Mouse (Mus musculus): Measurements from ENCODE around the gene Robo2.

Robo2 gene

DNA sequence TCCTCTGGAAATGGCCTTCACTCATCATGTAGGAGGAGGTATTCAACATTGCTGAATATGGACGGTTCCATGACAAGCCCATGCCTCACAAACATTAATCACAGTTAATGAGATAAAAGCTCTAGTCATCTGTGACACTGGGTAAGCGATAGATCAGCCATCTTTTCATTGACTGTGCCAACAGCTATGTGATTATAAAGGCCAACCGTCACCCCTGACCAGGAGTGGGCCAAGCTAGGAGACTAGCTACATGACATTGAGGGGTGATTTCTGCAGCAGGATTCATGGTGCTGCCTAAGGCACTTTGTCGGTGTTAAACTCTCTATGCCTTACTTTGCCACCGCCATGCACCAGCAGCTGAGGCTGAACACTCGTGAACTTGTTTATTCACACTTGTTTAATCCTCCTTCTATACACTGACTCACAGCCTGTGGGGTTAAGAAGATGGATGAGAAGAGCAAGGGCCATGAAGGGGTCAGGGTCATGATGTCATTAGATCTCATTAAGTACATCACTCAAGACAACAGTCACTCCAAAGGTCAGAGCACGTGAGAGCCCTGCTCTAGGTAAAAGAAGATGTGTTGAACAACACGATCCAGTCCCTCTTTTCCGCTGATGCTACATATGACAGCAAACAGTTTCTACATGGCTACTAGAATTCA, 72.5 kb downstream of the Robo2 start:
- no peak for DNase-seq (ENCODE audit: inconsistent age in 2 of 2, low spot score in 1 of 2)

DNA sequence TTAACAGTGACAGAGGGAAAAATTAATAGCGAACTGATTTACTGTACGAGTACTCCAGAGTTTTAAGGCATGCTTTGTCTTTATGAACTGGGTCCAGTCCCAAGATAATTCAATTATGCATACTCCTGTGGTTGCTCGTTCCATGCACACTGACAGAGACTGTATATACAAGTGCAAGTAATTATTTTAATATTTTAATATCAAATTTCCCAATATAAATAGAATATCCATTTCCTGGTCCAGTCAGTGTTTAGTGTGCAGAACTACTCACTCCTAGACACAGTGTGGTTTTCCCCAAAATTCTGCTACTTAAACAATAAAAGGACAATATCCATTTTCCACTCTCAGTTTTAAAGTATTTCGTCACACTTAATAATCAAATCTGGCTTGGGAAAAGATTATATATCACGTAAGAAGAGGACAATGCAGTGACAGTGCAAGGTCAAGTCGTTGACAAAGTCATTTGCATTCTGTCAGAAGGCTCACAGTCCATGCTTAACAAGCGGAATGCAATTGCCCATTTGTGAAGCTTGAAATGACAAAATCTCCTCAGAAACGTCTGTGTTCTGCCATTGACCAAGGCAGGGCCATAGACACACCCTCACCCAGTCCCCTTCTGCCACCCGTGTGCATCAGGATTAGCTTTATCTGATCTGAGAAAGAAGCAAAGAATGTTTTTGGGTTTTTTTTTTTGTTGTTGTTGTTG, 89.8 kb downstream of the Robo2 start:
- peak in 1 of 2 experiments; percentile 27 for DNase-seq (ENCODE audit: inconsistent age in 2 of 2, low spot score in 1 of 2)

DNA sequence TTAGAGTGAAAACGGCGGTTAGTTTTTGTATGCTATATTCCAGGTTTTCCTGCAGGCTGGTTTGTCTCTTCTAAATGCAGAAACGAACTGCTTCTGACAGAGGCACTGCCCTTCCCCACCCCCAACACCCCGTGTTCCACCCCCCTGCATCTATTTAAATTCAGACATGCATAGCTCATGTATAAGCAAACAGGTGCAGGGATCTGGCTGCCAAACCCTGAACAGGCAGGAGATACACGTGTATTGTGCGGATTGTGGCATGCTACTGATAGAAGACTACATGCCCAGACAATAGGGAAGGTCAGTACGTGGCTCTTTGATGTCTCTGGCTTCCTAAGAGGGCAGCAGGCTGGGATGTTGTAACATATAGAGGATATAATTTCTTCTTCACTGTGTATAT, 95.5 kb downstream of the Robo2 start:
- DNase-seq (ENCODE audit: inconsistent age in 2 of 2, low spot score in 1 of 2): no peak

DNA sequence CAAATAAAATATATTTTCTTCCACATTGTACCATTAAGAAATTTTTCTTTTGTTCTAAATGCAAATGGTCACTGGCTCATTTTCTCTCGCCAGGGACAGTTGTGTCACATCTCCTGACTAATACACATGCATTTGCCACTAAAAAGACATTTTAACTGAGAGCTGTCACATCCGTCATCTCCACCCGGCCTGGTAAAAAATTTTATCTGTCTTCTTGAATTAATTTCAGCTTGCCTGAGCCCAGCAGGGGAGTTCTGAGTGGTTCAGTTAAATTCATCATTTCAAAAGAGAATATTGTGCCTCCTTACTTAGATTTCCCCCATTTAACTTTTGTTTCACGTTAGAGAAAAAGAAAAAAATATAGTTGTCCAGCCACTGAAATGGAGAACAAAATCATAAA, 98.4 kb downstream of the Robo2 start:
- no peak for DNase-seq (ENCODE audit: inconsistent age in 2 of 2, low spot score in 1 of 2)

DNA sequence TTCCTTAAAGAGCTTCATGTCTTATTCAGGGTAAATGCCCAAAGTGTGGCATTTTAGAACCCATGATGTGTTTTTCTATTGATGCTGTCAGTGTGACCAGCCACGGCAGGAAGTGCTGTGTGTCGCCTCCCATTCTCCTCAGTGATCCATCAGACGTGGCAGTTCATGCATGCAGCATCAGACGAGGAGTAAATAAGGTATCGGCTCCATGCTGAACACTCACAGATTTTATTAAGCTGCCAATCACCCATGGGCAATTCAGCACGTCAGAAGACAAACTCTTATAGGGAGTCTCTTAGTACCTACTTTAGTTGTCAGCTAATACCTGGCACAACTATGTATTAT, 104.1 kb downstream of the Robo2 start:
- no peak for DNase-seq (ENCODE audit: inconsistent age in 2 of 2, low spot score in 1 of 2)

DNA sequence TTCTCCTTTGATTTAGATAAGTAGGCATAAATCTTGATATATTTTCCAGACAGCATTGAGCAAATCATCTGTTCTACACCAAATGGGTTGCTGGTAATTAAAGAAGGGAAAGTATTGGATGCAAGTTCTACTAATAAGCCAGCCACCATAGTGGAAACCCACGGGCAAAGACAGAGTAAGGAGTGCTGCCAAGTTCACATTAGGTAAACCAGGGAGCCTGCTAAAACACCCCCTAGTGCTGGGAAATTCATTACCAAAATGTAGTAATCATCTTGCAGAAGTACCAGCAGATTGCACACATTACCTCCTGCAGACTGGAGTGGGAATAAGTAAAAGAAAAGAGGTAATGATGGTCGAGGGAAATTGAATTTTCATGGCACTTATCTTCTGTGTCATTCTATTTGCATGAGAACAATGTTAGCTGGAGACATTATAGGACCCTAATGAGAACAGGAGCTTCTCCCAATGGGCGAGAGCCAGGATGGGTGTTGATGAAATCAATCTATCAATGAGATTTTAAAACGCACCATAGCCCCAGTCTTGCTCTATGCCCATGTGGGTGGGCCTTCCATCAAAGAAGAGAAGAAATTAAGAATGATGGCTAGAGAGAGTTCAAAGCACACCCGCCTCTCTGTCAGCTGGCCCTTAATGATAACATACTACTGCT, 104.6 kb downstream of the Robo2 start:
- DNase-seq (ENCODE audit: inconsistent age in 2 of 2, low spot score in 1 of 2): no peak

DNA sequence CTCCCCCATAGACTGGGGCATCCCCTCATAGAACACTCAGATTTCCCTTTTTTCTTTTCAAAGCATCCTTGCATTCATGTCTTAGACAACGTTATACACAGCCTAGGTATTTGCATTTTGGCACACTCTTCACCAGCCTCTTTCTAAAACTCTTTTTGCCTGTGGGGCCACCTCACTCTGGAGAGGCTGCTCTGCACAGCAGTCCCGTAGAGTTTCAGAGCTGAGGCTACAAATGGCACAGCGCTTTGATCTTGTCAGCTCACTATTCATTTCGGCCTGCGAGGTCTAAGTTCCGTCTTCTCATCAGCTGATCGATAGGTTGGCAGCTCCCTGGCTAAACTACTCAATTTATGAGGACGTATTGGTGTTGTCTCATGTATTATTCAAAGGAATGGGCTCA, 123.7 kb downstream of the Robo2 start:
- DNase-seq (ENCODE audit: inconsistent age in 2 of 2, low spot score in 1 of 2): no peak

DNA sequence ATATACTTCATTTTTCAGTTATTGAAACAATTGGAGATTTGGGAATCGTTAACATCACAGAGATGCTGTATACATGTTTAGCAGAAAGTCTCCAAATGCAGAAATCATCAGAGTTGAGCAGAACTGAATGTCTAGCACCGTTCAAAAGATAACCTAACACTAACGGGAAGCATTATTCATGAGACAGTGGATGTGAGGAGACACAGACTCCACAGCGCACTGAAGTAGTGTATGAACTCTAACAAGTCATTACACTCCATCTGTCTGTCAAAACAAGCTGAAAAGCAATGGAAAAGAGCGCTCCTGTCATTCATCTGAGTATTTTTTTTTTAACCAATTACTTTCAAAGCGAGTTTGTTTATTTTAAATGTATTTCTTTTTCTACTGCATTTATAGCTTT, 129.1 kb downstream of the Robo2 start:
- DNase-seq (ENCODE audit: inconsistent age in 2 of 2, low spot score in 1 of 2): no peak

DNA sequence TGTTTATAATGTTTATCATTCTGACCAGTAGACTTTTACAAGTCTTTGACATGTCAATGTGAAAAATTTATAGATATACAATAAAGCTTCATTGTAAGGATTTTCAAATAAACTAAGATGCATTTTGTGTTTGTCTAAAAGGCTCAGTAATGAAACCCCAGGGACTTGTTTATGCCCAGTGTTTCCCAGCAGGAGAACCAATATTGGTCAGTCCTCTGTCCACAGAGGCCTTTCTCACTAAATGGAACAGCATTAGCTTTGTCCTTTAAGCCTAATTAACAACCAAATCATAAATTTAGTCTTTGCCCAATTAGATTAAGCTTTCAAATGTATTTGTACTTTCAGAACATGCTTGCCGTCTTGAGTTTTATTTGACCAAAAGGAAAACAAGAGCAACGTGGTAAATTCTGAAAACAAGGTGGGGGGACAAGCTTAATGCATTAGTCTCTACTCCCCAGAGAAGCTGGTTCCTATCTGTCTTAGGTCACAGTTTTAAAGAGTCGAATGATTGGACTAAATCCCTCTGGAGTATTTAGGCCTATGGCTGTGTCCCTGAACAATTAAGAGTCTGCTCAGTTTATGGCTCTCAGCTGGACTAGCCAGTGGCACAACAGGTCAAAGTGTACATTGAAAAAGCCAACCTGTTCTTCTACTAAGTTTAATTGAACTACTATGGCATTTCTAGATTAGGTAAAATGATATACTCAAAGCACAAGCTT, 134.6 kb downstream of the Robo2 start:
- DNase-seq (ENCODE audit: inconsistent age in 2 of 2, low spot score in 1 of 2): peak in 1 of 2 experiments; percentile 20

DNA sequence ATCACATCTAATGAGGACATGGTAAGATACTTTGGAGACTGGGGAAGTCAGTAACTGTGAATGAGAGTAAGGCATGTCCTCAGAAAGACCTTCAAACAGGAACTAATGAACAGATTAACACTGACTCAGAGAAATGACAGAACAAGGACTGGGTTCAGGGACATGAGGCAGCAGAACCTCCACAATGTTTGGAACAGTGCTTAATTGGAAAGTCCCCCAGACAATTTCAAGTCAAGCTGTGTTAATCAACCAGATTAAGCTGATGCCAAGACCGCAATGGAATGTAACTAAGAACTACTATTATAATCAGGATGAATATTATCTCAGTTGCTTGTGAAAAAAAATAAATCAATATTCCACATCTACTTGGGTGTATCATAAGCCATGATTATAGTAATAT, 137.0 kb downstream of the Robo2 start:
- no peak for DNase-seq (ENCODE audit: inconsistent age in 2 of 2, low spot score in 1 of 2)

DNA sequence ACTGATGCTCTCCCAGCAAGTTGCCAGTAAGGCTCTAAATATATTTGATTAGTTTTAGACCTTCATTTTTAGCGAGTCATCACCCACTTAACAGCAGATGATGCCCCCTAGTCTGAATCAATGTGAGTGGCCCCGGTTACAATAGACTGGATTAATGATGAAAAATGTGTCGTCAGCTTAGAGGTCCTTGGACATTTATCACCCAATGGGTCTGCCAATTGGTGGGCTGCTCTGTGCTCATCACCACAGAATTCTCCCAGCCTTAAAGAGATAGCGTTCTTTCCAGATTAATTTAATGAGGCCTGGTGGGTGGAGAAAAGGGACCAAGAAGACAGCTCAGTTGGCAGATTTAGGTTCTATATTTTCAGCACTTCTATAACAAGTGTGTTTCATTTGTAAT, 138.6 kb downstream of the Robo2 start:
- no peak for DNase-seq (ENCODE audit: inconsistent age in 2 of 2, low spot score in 1 of 2)

DNA sequence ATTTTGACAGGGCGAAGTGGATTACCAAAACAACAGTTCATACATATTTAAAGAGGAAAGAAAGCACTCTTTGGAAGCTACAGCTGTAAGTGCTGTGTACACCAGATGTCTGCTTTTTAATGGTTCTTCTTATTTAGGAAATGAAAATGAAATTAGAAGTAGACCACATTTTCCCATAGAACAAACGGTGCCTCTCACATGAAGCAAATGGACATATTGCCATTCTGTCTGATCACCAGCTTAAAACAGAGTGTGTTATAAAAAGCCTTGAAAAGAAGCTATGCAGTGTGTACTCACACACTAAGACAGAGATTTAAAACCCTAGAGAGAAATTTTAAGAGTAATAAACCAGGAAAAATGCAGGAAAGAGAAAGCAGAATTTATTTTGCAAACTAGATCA, 153.4 kb downstream of the Robo2 start:
- no peak for DNase-seq (ENCODE audit: inconsistent age in 2 of 2, low spot score in 1 of 2)

DNA sequence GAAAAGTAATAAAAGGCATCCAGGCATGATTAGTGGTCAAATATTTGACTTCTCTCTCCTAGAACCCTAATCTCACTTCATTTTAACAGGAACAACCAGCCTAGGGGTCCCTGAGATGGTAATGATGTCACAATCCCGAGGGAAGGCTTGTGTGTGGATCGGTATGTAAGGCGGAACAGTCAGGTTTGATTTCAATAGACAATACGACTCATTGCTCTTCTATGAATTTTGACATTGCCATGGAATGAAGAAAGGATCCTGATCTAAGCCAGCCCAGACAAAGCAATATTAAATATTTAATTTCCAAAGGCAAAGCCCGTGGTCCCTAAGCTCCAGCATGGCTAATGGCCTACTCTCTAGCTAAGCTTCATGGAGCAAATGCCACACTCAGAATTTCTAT, 167.2 kb downstream of the Robo2 start:
- DNase-seq (ENCODE audit: inconsistent age in 2 of 2, low spot score in 1 of 2): no peak

DNA sequence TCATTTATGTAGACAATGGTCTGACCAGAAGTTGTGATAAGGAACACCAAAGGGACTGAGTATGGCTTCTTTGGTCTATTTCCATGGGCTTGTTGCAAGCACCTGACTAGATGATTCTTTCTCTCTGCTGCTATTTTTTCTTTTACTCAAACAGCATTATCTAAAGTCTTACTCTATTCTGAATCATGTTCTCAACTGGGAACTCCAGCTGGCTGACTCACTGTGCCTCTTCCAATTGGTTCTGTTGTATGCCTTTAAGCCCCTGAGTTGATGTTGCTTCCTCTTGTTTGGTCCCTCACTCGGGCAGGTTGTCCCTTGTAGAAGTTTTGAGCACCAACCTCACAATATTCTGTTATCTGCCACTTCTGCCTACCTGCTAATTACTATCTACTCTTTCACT, 170.1 kb downstream of the Robo2 start:
- no peak for DNase-seq (ENCODE audit: inconsistent age in 2 of 2, low spot score in 1 of 2)

DNA sequence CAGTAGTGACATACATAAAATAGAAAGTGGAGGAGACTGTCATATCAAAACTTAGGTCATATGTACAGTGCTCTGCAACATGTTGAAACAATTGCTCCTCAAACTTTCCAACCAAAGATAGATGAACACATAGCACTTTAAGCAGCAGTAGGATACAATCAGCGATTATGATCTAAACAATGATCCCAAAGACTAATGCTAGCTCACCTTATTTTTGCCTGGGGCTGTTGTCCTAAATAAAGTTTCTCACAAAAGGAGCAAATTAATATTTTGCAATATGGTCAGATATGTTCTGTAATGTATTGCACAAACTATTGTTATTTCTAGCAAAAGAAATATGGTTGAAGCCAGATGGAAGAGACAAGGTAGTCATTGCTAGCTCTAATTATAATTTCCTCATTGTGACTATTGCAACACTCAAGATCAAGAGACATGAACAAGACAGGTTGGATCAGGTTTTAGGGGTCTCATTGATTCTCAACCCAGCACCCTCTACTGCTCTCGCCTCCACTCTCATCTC, 174.2 kb downstream of the Robo2 start:
- DNase-seq (ENCODE audit: inconsistent age in 2 of 2, low spot score in 1 of 2): no peak

DNA sequence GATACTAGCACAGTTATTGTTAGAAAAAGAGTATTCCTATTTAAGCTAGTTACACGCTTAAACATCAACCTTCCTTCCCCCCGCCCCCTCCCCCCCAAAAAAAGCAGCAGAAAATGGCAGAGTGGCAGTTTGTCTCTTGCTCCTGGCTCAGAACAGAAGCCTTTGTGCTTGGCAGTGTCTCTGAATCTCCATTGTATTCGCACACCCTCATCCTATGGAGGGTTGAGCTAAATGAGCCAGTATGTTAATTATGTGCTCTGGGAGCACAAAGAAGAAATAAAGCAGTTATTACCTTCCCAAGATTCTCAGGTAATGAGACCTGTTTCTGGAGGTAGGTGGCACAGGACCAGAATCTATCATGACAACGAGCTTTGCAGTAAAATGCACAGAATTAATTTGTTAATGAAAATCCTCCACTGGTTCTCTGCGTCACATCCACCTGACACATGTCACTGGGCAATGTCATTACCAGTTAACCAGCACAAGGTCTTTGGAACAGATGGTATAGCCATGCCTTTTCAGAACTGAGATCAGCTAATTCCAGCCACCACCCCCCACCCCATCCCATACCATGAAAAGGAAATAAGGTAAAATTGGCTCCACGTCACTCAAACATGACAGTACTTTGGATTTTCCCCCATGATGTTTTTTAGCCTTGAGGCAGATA, 177.1 kb downstream of the Robo2 start:
- DNase-seq (ENCODE audit: inconsistent age in 2 of 2, low spot score in 1 of 2): no peak

DNA sequence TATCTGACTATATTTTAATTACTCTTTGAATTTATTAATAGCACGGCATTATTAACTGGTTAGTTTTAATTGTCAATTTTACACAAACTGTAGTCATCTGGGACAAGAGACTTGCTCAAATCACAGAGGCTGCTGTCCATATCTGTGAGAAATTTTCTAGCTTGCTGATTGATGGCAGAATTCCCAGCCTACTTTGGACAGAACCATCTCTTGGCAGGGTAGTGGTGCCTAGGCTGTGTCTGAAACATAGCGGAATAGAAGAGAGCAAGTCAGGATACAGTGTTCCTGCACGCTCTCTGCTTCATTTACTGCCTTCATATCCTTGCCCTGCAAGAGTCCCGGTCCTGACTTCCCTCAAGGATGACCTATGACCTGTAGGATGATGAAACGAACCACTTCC, 178.0 kb downstream of the Robo2 start:
- DNase-seq (ENCODE audit: inconsistent age in 2 of 2, low spot score in 1 of 2): no peak

DNA sequence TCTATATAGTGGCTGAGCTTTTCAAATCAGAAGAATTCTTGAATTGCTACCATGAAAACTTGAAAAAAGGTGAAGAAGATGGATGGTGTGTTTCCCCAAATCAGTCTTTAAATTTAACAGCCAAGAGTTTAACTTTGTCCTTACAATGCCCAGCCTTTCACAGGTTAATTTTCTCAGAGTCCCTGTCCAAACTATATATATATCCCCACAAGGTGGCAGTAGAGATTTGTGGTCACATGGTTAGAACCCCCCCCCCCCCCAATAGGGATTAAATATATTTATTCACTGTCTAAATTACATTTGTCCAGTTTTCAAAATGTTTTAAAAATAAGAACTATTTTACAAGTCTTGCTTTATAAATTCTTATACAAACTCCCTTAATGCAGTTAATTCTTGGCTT, 184.3 kb downstream of the Robo2 start:
- no peak for DNase-seq (ENCODE audit: inconsistent age in 2 of 2, low spot score in 1 of 2)

DNA sequence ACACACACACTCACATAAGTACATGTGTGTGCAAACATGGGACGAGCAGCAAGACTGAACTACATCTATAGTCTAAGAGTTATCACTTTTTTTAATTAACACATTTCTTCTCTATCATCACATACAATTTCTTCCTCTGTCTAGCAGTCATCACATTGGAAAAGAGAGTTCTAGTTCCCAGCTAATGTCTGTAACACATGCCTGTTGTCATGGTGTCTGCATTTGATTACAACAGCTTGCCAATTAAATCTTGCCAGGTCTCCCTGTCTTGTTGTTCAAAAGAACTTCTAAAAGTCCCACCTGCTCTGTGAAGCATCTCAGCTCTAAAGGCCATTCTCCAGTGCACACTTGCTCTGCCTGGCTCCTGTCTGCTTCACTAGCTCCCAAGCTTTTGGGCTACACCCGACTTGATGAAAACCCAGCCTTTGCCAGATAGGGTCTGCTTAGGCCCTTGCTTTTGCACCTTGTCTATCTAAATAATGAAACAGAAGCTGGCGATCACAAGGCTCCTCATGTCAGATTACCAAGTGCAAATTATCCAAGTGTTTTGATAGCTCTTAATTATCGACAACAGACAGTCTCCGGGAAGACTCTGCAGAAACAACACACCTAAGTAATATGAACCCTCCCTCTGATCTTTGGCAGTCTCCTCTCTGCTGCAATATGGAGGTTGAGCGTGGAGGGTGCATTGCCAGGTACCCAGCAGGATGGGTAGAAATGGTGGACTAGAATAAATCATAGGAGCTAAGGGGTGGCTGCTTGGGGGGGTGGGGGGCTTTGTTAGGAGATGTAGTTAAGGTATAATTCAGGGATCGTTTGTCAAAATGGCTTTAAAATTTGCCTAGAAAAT, 186.0 kb downstream of the Robo2 start:
- DNase-seq (ENCODE audit: inconsistent age in 2 of 2, low spot score in 1 of 2): no peak

DNA sequence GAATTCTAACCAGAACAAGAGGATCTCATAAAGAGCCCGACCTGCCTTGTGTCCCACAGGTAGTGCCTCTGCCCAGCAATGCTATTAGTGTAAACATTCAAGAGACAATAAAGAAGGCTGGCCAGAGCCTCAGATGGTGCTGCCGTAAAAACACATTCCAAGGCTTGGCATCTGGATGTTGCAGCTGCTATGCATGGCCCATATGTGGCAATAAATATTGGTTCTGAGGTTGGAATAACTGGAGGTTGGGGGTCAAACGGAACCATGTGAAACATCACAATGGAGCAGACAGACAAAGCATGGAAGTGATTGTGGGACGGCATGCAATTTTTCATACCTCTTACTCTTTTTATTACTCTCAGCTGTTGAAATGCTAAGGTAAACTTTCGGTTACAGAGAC, 189.1 kb downstream of the Robo2 start:
- DNase-seq (ENCODE audit: inconsistent age in 2 of 2, low spot score in 1 of 2): no peak
